ENCODE assay signal across 8 mouse cellular contexts in the genomic region with DNA sequence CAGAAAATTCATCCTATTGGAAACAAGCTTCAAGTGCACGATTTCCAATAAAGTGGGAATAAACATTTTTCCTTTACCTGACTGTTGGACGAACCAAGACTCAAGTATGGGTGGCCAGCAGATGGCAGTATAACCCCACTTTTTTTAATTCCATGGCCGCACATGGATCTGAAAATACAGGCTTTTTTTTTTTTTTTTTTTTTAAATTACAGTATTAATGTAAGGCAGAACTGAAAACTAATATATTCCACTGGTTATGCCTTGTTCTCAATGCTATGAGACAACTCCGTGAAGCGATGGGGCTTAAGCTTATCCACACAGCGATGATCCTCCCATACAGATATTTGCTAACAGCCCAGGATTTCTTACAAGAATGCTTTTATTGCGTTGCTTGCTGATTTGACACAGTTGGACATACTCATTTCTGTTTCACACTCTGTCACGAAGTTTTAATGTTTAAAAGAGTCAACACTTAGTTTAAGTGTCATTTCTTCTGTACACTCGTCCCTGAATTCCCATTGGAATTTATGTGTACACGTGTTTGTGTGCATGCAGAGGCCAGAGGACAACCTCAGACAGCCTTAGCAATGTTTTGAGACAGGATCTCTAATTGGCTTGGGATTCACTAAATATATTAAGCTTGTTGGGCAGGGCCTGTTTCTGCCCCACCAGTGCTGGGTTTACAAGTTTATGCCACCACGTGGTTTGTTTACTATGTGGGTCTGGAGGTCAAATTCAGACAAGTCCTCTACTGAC.
DNase-seq lines count a peak whose midpoint lies in the region; ATAC-seq and TF ChIP-seq lines count a peak whose summit lies in the region.

No protein-coding gene starts in this region.

- no peak for ATAC-seq in heart, postnatal 0 days (ENCODE audit: insufficient read depth, low read depth)
- no peak; the same call in 1 of the 2 replicates for ATAC-seq in hindbrain, embryonic 11.5 days (ENCODE audit: low FRiP score)
- no peak; the same call in 1 of the 2 replicates for ATAC-seq in limb, embryonic 13.5 days (ENCODE audit: low FRiP score, low read depth)

- H3K4me3 ChIP-seq in heart, postnatal 0 days (ENCODE audit: low read depth, low read length), result no peak overlapping the region
- H3K4me3 ChIP-seq in E14TG2a.4 (replicated peaks; ENCODE audit: low read length), result no peak overlapping the region
- H3K4me3 ChIP-seq in hindbrain, embryonic 11.5 days (ENCODE audit: low read depth, low read length), result no peak overlapping the region
- no peak overlapping the region for H3K4me3 ChIP-seq in limb, embryonic 13.5 days

- H3K9me3 ChIP-seq in heart, postnatal 0 days (replicated peaks; ENCODE audit: control insufficient read depth, low read length), result no peaks in the 10 kb centered on the region
- no peaks in the 10 kb centered on the region for H3K9me3 ChIP-seq in E14TG2a.4 (ENCODE audit: low read length)
- H3K9me3 ChIP-seq in hindbrain, embryonic 11.5 days (ENCODE audit: control insufficient read depth, low read length), result no peaks in the 10 kb centered on the region
- H3K9me3 ChIP-seq in limb, embryonic 13.5 days, result no peaks in the 10 kb centered on the region

- no peaks in the 10 kb centered on the region for H3K27me3 ChIP-seq in heart, postnatal 0 days (ENCODE audit: control insufficient read depth, insufficient read depth, low read length)
- H3K27me3 ChIP-seq in E14TG2a.4 (ENCODE audit: insufficient read depth, low read length), result no peaks in the 10 kb centered on the region
- no peaks in the 10 kb centered on the region for H3K27me3 ChIP-seq in hindbrain, embryonic 11.5 days (ENCODE audit: control insufficient read depth, insufficient read depth, low read length)
- H3K27me3 ChIP-seq in limb, embryonic 13.5 days, result no peaks in the 10 kb centered on the region

- no peak overlapping the region for H3K27ac ChIP-seq in heart, postnatal 0 days (ENCODE audit: low read depth)
- no peak overlapping the region for H3K27ac ChIP-seq in hindbrain, embryonic 11.5 days (ENCODE audit: low read depth, low read length)
- H3K27ac ChIP-seq in limb, embryonic 13.5 days, result no peak overlapping the region

- no peaks in the 10 kb centered on the region for H3K4me1 ChIP-seq in heart, postnatal 0 days (ENCODE audit: control insufficient read depth, insufficient read depth)
- no peaks in the 10 kb centered on the region for H3K4me1 ChIP-seq in E14TG2a.4 (replicated peaks; ENCODE audit: low read depth, low read length)
- no peaks in the 10 kb centered on the region for H3K4me1 ChIP-seq in hindbrain, embryonic 11.5 days (replicated peaks; ENCODE audit: control insufficient read depth, insufficient read depth, low read length)
- peaks cover 4% of the 10 kb centered on the region for H3K4me1 ChIP-seq in limb, embryonic 13.5 days

- H3K9ac ChIP-seq in heart, postnatal 0 days (replicated peaks; ENCODE audit: low read depth, low read length), result no peak overlapping the region
- no peak overlapping the region for H3K9ac ChIP-seq in hindbrain, embryonic 11.5 days (ENCODE audit: low read depth, low read length)
- H3K9ac ChIP-seq in limb, embryonic 13.5 days, result no peak overlapping the region

- DNase-seq in heart, postnatal 0 days (ENCODE audit: low spot score), result peak; percentile 8
- DNase-seq in heart, adult 11 months, result no peak
- peak; percentile 26 to 39 for DNase-seq in cerebellum, postnatal 36 days
- DNase-seq in hindbrain, embryonic 11.5 days (ENCODE audit: low spot score), result peak; percentile 80
- peak; percentile 47 to 63 for DNase-seq in right cerebral cortex, postnatal 10 days (ENCODE audit: low spot score in 2 of 2)
- no peak for DNase-seq in heart, adult 8-10 months (ENCODE audit: low spot score)

- H3K4me2 ChIP-seq in heart, postnatal 0 days (ENCODE audit: low read depth, low read length), result no peak overlapping the region
- H3K4me2 ChIP-seq in hindbrain, embryonic 11.5 days (replicated peaks; ENCODE audit: low read depth, low read length), result no peak overlapping the region
- H3K4me2 ChIP-seq in limb, embryonic 13.5 days (replicated peaks), result peak overlapping the region; percentile 36; the same call in 1 of the 2 replicates

- no peaks in the 10 kb centered on the region for H3K36me3 ChIP-seq in heart, postnatal 0 days (replicated peaks; ENCODE audit: control insufficient read depth, insufficient read depth, low read length)
- H3K36me3 ChIP-seq in E14TG2a.4 (ENCODE audit: insufficient read depth, low read length), result no peaks in the 10 kb centered on the region
- H3K36me3 ChIP-seq in hindbrain, embryonic 11.5 days (ENCODE audit: control insufficient read depth, insufficient read depth, low read length), result no peaks in the 10 kb centered on the region
- no peaks in the 10 kb centered on the region for H3K36me3 ChIP-seq in limb, embryonic 13.5 days

- WGBS in heart, postnatal 0 days, result 46% methylated on average over 11 of the region's 11 CpGs
- 53% methylated on average over 11 of the region's 11 CpGs for WGBS in hindbrain, embryonic 11.5 days
- 33% methylated on average over 11 of the region's 11 CpGs for WGBS in limb, embryonic 13.5 days

- TF ChIP-seq CTCF in heart, postnatal 0 days (IDR thresholded peaks at IDR 0.05; ENCODE audit: low read depth), result peak; percentile 48
- TF ChIP-seq CTCF in E14TG2a.4 (conservative IDR thresholded peaks at IDR 0.05; ENCODE audit: low read length), result peak; percentile 31

- no peak for TF ChIP-seq EP300 in heart, postnatal 0 days (IDR thresholded peaks at IDR 0.05; ENCODE audit: low read depth)

Comparison
In these comparisons a context has a peak if more than half of its experiments do, and no peak if none do; other contexts are left out.
1. DNase-seq: peak in heart, postnatal 0 days (single experiment), cerebellum, postnatal 36 days (2 of 2), hindbrain, embryonic 11.5 days (single experiment) and right cerebral cortex, postnatal 10 days (2 of 2); none in heart, adult 11 months (single experiment) and heart, adult 8-10 months (single experiment).